Mouse (Mus musculus): ENCODE measurements at regions not wholly inside any gene's neighbourhood (a gene's known extent, or its start where the extent isn't known, plus 50 kb on each side); places are given as distances from the start of the nearest gene placed in this dataset.
"Not testable (repeated sequence)": the region's sequence is repeated elsewhere in the genome, so short reads cannot be mapped to it uniquely, and the experiment has no call there.

- in situ Hi-C loops (cut with MboI, MseI) = no loop called here
These were observed 206.0 kb upstream of the Gap43 start for GRCm38 (mm10) chr16:42546229-42547163.

- in situ Hi-C loops (cut with MboI, MseI) = no loop called here
These were observed 176.9 kb upstream of the Gap43 start for GRCm38 (mm10) chr16:42517321-42517720.

GRCm38 (mm10) chr16:42515929-42516328, 175.5 kb upstream of the Gap43 start:
- in situ Hi-C loops (cut with MboI, MseI) = no loop called here

GRCm38 (mm10) chr16:42505107-42505506, 164.7 kb upstream of the Gap43 start:
- in situ Hi-C loops (cut with MboI, MseI) = no loop called here

- in situ Hi-C loops (cut with MboI, MseI) = no loop called here
These were observed 161.3 kb upstream of the Gap43 start for GRCm38 (mm10) chr16:42501713-42502112.

GRCm38 (mm10) chr16:42501109-42501508, 160.7 kb upstream of the Gap43 start:
- in situ Hi-C loops (cut with MboI, MseI) = not testable (repeated sequence)

- in situ Hi-C loops (cut with MboI, MseI) = no loop called here
These were observed 159.1 kb upstream of the Gap43 start for GRCm38 (mm10) chr16:42499514-42499913.

- in situ Hi-C loops (cut with MboI, MseI) = no loop called here
These were observed 157.9 kb upstream of the Gap43 start for GRCm38 (mm10) chr16:42498368-42498767.

- in situ Hi-C loops (cut with MboI, MseI) = no loop called here
These were observed 153.1 kb upstream of the Gap43 start for GRCm38 (mm10) chr16:42493596-42493995.

GRCm38 (mm10) chr16:42488745-42489144, 148.3 kb upstream of the Gap43 start:
- in situ Hi-C loops (cut with MboI, MseI) = no loop called here

- in situ Hi-C loops (cut with MboI, MseI) = no loop called here
These were observed 139.5 kb upstream of the Gap43 start for GRCm38 (mm10) chr16:42479978-42480377.

GRCm38 (mm10) chr16:42466976-42467375, 126.5 kb upstream of the Gap43 start:
- in situ Hi-C loops (cut with MboI, MseI) = loop anchor here (25.0 kb wide), 1 partner anchor 1495 kb away; no protein-coding TSS in a partner anchor

GRCm38 (mm10) chr16:42456335-42456984, 116.0 kb upstream of the Gap43 start:
- in situ Hi-C loops (cut with MboI, MseI) = loop anchor here (25.0 kb wide), 1 partner anchor 1506 kb away; no protein-coding TSS in a partner anchor

- in situ Hi-C loops (cut with MboI, MseI) = loop anchor here (25.0 kb wide), 1 partner anchor 1509 kb away; no protein-coding TSS in a partner anchor
These were observed 112.9 kb upstream of the Gap43 start for GRCm38 (mm10) chr16:42453338-42453737.

GRCm38 (mm10) chr16:42449840-42450444, 109.5 kb upstream of the Gap43 start:
- in situ Hi-C loops (cut with MboI, MseI) = loop anchor here (25.0 kb wide), 1 partner anchor 1512 kb away; no protein-coding TSS in a partner anchor

GRCm38 (mm10) chr16:42444863-42445423, 104.5 kb upstream of the Gap43 start:
- in situ Hi-C loops (cut with MboI, MseI) = no loop called here

- in situ Hi-C loops (cut with MboI, MseI) = no loop called here
These were observed 104.0 kb upstream of the Gap43 start for GRCm38 (mm10) chr16:42444408-42444862.

- in situ Hi-C loops (cut with MboI, MseI) = no loop called here
These were observed 100.4 kb upstream of the Gap43 start for GRCm38 (mm10) chr16:42440822-42441221.

- in situ Hi-C loops (cut with MboI, MseI) = no loop called here
These were observed 91.1 kb upstream of the Gap43 start for GRCm38 (mm10) chr16:42431529-42431928.

GRCm38 (mm10) chr16:42416673-42417072, 76.2 kb upstream of the Gap43 start:
- in situ Hi-C loops (cut with MboI, MseI) = no loop called here

- in situ Hi-C loops (cut with MboI, MseI) = not testable (repeated sequence)
These were observed 71.6 kb upstream of the Gap43 start for GRCm38 (mm10) chr16:42412031-42412430.

- in situ Hi-C loops (cut with MboI, MseI) = no loop called here
These were observed 56.1 kb upstream of the Gap43 start for GRCm38 (mm10) chr16:42396596-42396995.
